Mouse (Mus musculus): ENCODE measurements around the gene Hnrnpa1. TPM values are rescaled to one million over a fixed set of nuclear protein-coding genes. Genes with fewer than 3 reads are reported as not detected.
"Not testable (repeated sequence)": the region's sequence is repeated elsewhere in the genome, so short reads cannot be mapped to it uniquely, and the experiment has no call there.

The Hnrnpa1 gene
- polyA plus RNA-seq, 1 experiment: 276 TPM

DNA sequence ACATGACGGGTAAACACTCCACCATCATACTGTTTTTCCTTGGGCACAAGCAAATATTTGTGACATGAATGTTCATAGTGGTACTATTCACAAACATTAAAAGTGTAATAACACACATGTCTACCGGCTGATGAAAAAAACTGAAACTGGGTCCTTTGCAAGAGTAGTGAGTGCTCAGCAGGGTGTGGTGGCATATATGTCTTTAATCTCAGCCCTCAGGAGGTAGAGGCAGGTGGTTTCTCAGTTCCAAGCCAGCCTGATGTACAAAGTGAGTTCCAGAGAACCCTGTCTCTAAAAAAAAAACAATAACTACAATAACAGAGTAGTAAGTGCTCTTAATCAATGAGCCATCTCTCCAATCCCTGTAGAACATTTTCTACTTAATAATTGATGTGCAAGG is 24.6 kb downstream of the Hnrnpa1 start:
- Histone ChIP-seq H3K27ac (ENCODE audit: insufficient read depth, low read length) (no peak overlapping the region), H3K4me1 (ENCODE audit: control insufficient read depth, insufficient read depth, low read length) (no peaks in the 10 kb centered on the region), H3K4me3 (ENCODE audit: insufficient read depth, low read length) (no peak overlapping the region)
- TF ChIP-seq POLR2A (IDR thresholded peaks at IDR 0.05; ENCODE audit: extremely low read depth, insufficient read depth, low read length) (no peak), CTCF (IDR thresholded peaks at IDR 0.05; ENCODE audit: extremely low read depth, insufficient read depth, low read length) (no peak)

GRCm38 (mm10) chr15:103268903-103269302 is 28.7 kb downstream of the Hnrnpa1 start:
- H3K27ac ChIP-seq (ENCODE audit: insufficient read depth, low read length): no peak overlapping the region
- TF ChIP-seq CTCF (IDR thresholded peaks at IDR 0.05; ENCODE audit: extremely low read depth, insufficient read depth, low read length) (no peak), POLR2A (IDR thresholded peaks at IDR 0.05; ENCODE audit: extremely low read depth, insufficient read depth, low read length) (no peak)
- H3K4me3 ChIP-seq (ENCODE audit: insufficient read depth, low read length): no peak overlapping the region
- peaks cover 3% of the 10 kb centered on the region for H3K4me1 ChIP-seq (ENCODE audit: control insufficient read depth, insufficient read depth, low read length)

DNA sequence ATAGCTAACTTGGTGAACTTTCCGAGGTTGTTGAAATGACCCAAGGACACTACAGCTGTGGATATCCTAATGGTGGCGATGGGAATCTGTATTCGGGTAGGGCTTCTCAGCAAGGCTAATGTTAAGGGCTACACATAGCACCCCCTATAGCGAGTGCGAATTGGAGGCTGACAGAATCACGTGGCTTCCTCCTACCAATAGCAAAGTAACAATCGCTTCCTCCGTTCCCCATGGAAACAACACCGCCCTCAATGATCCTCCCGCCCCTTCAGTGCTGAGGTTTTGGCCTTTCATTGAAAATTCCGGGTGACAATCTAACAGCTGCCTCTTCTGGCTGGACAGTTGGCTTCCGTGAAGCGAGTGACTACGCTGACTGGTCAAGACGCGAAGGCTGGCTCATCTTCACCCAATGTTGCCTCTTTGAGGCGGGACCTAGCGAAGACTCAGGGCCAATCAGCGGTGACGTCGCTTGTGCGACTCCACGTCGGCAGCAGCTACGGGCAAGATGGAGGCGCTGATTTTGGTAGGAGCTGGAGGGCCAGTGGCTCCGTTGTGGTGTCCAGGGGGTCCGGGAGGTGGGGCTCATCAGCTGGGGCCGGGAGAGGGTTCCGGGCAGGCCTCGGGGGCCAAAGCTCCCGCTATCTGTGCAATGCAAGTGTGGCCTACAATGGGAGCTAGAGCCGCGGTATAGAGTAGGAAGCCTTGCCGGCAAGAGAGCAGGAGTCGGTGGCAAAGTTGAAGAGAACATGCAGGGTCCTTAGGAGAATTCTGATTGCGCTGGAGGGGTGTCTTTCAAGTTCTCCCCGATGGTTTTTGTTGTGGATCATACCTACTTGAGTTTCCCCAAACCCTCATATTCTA is 32.4 kb downstream of the Hnrnpa1 start, which contains the start of gene Copz1:
TSS of gene Copz1 (plus strand) at position 296 of the 861 bp plus-strand sequence.
- Histone ChIP-seq H3K4me3 (ENCODE audit: insufficient read depth, low read length) (peak within 1 kb of the TSS; percentile 53), H3K27ac (ENCODE audit: insufficient read depth, low read length) (no peak within 1 kb of the TSS), H3K4me1 (ENCODE audit: control insufficient read depth, insufficient read depth, low read length) (peaks cover 3% of the 10 kb centered on the region)
- TF ChIP-seq POLR2A (IDR thresholded peaks at IDR 0.05; ENCODE audit: extremely low read depth, insufficient read depth, low read length) (peak; percentile 91), CTCF (IDR thresholded peaks at IDR 0.05; ENCODE audit: extremely low read depth, insufficient read depth, low read length) (0 out of 2 replicates have a peak, but pooled peaks have one; percentile 17)

DNA sequence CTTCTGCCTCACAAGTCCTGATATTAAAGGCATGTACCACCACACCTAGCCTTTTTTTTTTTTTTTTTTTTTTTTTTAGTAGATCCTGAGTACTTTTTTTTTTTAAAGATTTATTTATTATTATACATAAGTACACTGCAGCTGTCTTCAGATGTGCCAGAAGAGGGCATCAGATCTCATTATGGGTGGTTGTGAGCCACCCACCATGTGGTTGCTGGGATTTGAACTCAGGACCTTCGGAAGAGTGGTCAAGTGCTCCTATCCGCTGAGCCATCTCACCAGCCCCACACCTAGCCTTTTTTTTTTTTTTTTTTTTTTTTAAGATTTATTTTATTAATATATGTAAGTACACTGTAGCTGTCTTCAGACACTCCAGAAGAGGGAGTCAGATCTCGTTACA is 35.7 kb downstream of the Hnrnpa1 start:
- not testable (repeated sequence) for H3K4me1 ChIP-seq (ENCODE audit: control insufficient read depth, insufficient read depth, low read length); H3K4me3 ChIP-seq (ENCODE audit: insufficient read depth, low read length); H3K27ac ChIP-seq (ENCODE audit: insufficient read depth, low read length)

- Histone ChIP-seq H3K27ac (ENCODE audit: insufficient read depth, low read length) (no peak overlapping the region), H3K4me3 (ENCODE audit: insufficient read depth, low read length) (no peak overlapping the region), H3K4me1 (ENCODE audit: control insufficient read depth, insufficient read depth, low read length) (peaks cover 3% of the 10 kb centered on the region)
- no peak for TF ChIP-seq POLR2A (IDR thresholded peaks at IDR 0.05; ENCODE audit: extremely low read depth, insufficient read depth, low read length)
- no peak for TF ChIP-seq CTCF (IDR thresholded peaks at IDR 0.05; ENCODE audit: extremely low read depth, insufficient read depth, low read length)
Measured at GRCm38 (mm10) chr15:103277949-103278348, 37.7 kb downstream of the Hnrnpa1 start.

DNA sequence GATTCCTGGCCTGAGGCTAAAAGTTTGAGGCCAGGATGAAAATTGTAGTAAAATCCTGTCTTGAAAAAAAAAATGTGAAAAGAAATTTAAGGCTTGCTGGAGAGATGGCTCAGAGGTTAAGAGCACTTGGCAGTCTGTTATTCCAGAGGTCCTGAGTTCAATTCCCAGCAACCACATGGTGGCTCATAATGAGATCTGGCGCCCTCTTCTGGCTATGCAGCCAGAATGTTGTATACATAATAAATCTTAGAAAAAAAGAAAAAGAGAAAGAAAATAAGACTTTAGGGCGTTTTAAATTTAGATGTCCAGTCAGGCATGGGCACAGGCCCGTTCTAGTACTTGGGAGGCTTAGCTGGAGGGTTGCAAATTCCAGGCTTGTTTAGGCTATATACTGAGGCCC is 39.5 kb downstream of the Hnrnpa1 start:
- Histone ChIP-seq H3K4me3 (ENCODE audit: insufficient read depth, low read length) (no peak overlapping the region), H3K4me1 (ENCODE audit: control insufficient read depth, insufficient read depth, low read length) (no peaks in the 10 kb centered on the region; the same call in 1 of the 2 replicates), H3K27ac (ENCODE audit: insufficient read depth, low read length) (no peak overlapping the region)
- TF ChIP-seq CTCF (IDR thresholded peaks at IDR 0.05; ENCODE audit: extremely low read depth, insufficient read depth, low read length): peak; percentile 14; the same call in 1 of the 2 replicates
- TF ChIP-seq POLR2A (IDR thresholded peaks at IDR 0.05; ENCODE audit: extremely low read depth, insufficient read depth, low read length): no peak

- peak; percentile 30; the same call in 1 of the 2 replicates for TF ChIP-seq CTCF (IDR thresholded peaks at IDR 0.05; ENCODE audit: extremely low read depth, insufficient read depth, low read length)
- no peak for TF ChIP-seq POLR2A (IDR thresholded peaks at IDR 0.05; ENCODE audit: extremely low read depth, insufficient read depth, low read length)
- no peak overlapping the region for H3K4me3 ChIP-seq (ENCODE audit: insufficient read depth, low read length)
- peaks cover 1% of the 10 kb centered on the region; the same call in 1 of the 2 replicates for H3K4me1 ChIP-seq (ENCODE audit: control insufficient read depth, insufficient read depth, low read length)
- no peak overlapping the region for H3K27ac ChIP-seq (ENCODE audit: insufficient read depth, low read length)
Measured at GRCm38 (mm10) chr15:103280817-103281464, 40.7 kb downstream of the Hnrnpa1 start.

DNA sequence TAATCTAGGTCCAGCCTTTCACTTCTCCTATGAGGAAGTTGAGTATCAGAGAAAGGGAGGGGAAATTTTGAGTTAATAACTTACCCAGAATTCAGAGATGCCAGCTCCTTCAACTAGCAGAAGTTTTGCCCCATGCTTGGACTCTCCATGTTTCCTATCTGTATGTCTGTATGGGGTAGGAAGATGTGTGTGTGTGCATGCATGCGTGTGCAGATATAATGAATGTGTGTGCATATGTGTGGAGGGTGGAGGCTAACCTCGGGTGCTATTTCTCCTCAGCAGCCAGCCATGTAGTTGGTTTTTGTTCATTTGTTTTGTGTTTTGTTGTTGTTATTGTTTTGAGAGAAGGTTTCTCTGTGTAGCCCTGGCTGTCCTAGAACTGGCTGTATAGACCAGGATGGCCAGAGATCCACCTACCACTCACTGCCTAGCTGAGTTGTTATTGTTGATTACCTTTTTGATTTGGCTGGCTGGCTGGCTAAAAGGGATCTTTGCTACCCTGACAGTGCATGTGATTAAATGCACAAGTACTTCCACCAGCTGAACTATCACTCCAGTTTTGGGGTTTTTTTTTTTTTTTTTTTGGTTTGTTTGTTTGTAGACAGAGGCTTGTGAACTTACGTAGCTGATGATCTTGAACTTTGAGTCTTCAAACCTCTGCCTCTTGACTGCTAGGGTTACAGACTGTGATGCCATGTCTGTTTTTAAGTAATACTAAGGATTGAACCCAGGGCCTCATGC is 41.4 kb downstream of the Hnrnpa1 start:
- H3K27ac ChIP-seq (ENCODE audit: insufficient read depth, low read length): no peak overlapping the region
- TF ChIP-seq CTCF (IDR thresholded peaks at IDR 0.05; ENCODE audit: extremely low read depth, insufficient read depth, low read length) (no peak), POLR2A (IDR thresholded peaks at IDR 0.05; ENCODE audit: extremely low read depth, insufficient read depth, low read length) (no peak)
- no peak overlapping the region for H3K4me3 ChIP-seq (ENCODE audit: insufficient read depth, low read length)
- H3K4me1 ChIP-seq (ENCODE audit: control insufficient read depth, insufficient read depth, low read length): peaks cover 1% of the 10 kb centered on the region; the same call in 1 of the 2 replicates

DNA sequence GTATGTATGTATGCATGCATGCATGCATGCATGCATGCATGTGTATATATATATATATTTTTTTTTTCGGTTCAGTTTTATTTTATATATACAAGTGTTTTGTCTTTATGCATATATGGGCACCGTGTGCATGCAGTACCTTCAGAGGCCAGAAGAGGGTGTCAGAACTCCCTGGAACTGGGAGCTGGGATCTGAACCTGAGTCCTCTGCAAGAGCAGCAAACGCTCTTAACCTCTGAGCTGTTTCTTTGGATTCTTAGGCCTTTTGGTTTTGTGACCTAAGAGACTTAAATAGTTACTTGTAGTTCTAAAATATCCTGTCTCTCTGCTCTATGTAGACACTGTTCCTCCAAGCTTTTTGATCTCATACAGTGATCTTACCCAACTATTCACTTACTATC is 43.8 kb downstream of the Hnrnpa1 start:
- Histone ChIP-seq H3K4me1 (ENCODE audit: control insufficient read depth, insufficient read depth, low read length) (peaks cover 1% of the 10 kb centered on the region; the same call in 1 of the 2 replicates), H3K27ac (ENCODE audit: insufficient read depth, low read length) (no peak overlapping the region), H3K4me3 (ENCODE audit: insufficient read depth, low read length) (no peak overlapping the region)
- TF ChIP-seq POLR2A (IDR thresholded peaks at IDR 0.05; ENCODE audit: extremely low read depth, insufficient read depth, low read length) (no peak), CTCF (IDR thresholded peaks at IDR 0.05; ENCODE audit: extremely low read depth, insufficient read depth, low read length) (peak; percentile 56)
